Mouse (Mus musculus): ENCODE measurements at regions not wholly inside any gene's neighbourhood (a gene's known extent, or its start where the extent isn't known, plus 50 kb on each side); places are given as distances from the start of the nearest gene placed in this dataset.

DNA sequence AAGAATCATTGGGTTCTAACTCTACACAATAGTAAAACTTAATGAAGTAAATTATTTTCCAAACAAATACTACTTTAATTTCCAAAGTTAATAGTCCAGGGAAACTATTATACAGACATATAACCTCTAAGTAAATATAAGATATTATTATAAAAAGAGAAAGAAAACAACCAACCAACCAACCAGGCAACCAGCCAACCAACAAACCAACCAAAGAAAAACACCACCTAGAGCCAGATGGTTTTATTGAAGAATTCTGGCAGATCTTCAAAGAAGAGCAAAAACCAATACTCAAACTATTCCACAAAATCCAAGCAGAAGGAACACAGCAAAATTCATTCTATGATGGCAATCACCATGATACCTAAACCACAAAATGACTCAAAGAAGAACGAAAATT lies 1418.0 kb upstream of the Pabpc4l start:
- no peak for DNase-seq

DNA sequence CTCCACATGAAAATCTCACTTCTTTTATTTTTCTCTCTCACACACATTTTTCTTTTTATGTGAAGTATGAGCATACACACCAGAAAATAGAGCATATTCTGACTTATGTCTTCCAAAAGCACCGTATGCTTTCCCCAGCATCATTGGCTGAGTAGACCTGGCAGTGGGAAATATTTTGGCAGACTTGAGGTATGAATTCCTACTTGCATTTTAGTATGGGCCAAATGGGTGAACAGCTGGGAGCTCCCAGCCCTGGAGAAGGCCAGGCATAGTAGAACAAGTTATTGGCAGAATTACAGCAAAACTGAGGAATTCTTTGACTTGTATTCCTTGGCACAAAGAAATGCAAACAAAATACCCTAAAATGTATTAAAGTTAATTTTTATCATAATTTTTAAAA lies 1415.6 kb upstream of the Pabpc4l start:
- peak; percentile 37 for DNase-seq

DNA sequence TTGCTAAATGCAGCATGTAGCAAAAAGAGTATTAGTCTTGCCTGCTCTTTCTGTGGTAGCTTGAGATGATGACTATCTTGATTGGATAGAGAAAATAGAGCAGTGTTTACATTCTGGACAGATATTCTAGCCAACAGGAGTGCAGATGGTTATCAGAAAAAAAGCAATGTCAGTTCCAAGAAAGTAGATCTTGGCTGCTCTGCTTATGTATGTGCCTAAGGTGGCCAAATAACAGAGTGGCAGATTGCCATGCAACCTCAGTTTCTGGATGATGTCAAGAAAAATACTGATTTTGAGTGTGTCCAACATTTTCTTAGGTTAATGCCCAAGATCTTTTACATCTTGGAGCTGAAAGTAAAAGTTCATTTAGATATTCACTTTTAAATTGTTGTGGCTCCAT lies 1397.6 kb upstream of the Pabpc4l start:
- peak; percentile 9 for DNase-seq

DNA sequence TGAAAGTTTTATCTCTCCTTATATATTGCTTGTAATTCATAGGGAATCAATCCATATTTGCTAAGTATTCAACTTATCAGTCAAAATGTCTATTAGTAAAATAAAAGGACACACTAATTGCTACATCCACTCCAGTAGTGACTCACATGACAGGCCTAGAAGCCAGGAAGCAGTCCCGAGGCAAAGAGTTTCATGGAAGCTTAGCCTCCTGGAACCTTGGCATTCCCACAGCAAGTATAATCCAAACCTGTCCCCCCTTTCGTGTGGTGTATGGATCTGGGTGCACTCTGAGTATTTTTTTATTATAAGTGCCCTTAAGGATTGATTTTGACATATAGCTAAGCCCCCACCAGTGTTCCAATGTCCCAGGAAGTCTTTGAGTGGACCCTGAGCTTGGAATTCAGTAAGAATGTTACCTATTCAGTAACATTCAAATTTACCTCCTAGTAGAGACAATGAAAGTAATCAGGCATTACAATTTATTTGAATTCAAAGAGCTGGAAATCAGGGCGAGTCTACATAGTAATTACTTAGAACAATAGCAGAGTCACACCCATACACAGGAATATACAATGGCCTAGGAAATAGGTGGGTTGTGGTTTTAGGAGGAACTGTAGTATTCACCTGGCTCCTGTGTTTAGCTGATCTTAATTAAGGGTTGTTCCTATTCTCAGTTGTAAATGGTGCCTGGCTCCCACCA lies 1388.7 kb upstream of the Pabpc4l start:
- no peak for DNase-seq

DNA sequence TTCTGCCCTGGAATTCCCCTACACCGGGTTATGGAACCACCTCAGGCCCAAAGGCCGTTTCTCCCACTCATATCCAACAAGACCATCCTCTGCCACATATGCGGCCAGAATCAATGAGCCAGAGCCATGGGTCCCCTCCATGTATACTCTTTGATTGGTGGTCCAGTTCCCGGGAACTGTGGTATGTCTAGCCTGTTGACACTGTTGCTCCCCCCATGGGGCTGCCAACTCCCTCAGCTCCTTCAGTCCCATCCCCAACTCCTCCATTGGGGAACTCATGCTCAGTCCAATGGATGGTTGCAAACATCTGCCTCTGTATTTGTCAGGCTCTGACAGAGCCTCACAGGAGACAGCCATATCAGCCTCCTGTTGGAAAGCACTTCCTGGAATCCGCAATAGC lies 1370.3 kb upstream of the Pabpc4l start:
- no peak for DNase-seq

DNA sequence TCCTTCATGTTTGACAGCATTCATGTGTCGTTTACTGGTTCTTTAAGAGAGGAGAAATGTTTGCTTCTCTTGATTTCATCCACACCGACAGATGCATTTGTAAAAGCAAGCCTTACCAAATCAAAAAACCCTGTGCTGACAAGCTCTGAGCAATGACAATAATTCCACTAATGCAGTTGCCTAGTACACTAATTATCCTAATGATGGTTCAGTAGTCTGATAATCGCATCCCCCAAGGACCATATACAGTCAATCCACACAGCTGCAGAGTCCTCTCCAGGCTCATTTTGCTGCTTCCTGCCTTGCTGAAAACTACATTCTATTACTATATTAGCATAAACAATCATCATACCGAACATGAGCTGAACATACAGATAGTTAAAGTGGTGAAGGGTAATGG lies 1369.5 kb upstream of the Pabpc4l start:
- DNase-seq: no peak

All from cerebellum, adult 11-12 months (tissue).